Mouse (Mus musculus) forebrain, embryonic 10.5 days (tissue): Measurements from ENCODE around the gene Thsd4. TPM values are rescaled to one million over a fixed set of nuclear protein-coding genes. Genes with fewer than 3 reads are reported as not detected.

Experiments
- DNase-seq: peaks from one replicate; pipeline ENCODE4 v3.0.0-alpha.2; 2017; ENCODE audit warnings: low spot score; ENCODE audit errors: extremely low spot score
- H3K27ac ChIP-seq: fragments of 300-500 bp; sonication (generic); 2 replicates; pipeline ENCODE4 v1.5.1; 2016; ENCODE audit warnings: mild to moderate bottlenecking
- H3K27me3 ChIP-seq: fragments of 300-500 bp; sonication (generic); 2 replicates; pipeline ENCODE4 v1.6.1; 2016; ENCODE audit warnings: mild to moderate bottlenecking; ENCODE audit not compliant: poor library complexity, severe bottlenecking
- H3K36me3 ChIP-seq: fragments of 300-500 bp; sonication (generic); replicated peaks from 2 replicates; pipeline ENCODE4 v1.6.1; 2016; ENCODE audit warnings: mild to moderate bottlenecking, moderate library complexity
- H3K4me1 ChIP-seq: fragments of 300-500 bp; sonication (generic); 2 replicates; pipeline ENCODE4 v1.6.1; 2016
- H3K4me3 ChIP-seq: fragments of 300-500 bp; sonication (generic); 2 replicates; pipeline ENCODE4 v1.5.1; 2016; ENCODE audit warnings: mild to moderate bottlenecking, moderate library complexity
- H3K9me3 ChIP-seq: fragments of 300-500 bp; sonication (generic); 2 replicates; pipeline ENCODE4 v1.6.1; 2016; ENCODE audit warnings: mild to moderate bottlenecking, moderate library complexity
- WGBS: fragments of 180-500 bp; shearing (Covaris S2); methylation state at CpG from one replicate; pipeline ENCODE4 v1.1.7; 2016; 5-methylcytosine and 5-hydroxymethylcytosine counted together
- polyA plus RNA-seq: library from polyadenylated mRNA; unstranded; fragments of >200 nt; fragmentation: Nextera tagmentation; extraction: Ambion mirVana; gene quantifications from 2 replicates; pipeline ENCODE4 v1.2.1, GENCODE M21; 2016

The Thsd4 gene
- polyA plus RNA-seq, 1 experiment from 2014 or later: 3.8 TPM

DNA sequence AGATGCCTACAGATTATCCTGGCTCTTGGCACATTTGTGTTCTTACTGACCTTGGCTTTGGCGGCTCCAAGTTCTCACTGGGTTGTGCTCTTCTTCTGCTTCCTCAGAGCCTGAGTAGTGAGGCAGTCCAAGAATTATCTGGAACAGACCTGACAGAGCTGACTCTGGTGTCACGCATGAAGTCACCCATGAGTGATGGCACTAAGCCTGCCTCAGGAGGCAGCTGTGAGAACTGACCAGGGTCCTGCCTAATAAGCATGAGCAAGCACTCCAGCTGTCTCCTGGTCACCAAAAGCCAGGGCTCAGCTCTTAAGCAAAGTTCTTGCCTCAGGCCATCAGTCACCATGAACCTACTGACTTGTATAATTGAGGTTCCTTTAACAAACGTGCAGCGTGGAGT, 89.9 kb downstream of the Thsd4 start:
- WGBS: 88% methylated on average over 4 of the region's 4 CpGs
- Histone ChIP-seq H3K27me3 (no peaks in the 10 kb centered on the region), H3K4me3 (no peak overlapping the region), H3K36me3 (no peaks in the 10 kb centered on the region), H3K27ac (no peak overlapping the region), H3K4me1 (peaks cover 15% of the 10 kb centered on the region), H3K9me3 (no peaks in the 10 kb centered on the region)
- no peak for DNase-seq

DNA sequence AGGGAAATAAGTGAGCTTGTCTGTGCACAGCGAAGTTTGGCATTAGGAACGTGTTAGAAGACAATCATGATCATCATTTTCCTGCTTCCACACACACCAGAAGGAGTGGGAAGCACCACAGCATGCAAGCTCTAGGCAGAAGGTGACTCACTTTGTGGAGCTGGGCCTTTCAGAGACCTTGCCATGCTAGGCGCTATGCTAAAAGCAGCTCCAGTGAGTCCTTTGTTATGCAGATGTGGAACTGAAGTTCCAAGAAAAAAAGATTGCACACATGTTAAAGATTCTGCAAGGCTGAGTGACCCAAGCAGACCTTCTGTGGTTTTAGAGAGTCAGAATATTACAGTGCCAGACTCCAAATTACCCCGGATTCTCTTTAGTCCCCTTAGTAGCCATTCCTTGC, 91.8 kb downstream of the Thsd4 start:
- no peak for DNase-seq
- no peaks in the 10 kb centered on the region for H3K36me3 ChIP-seq
- no peaks in the 10 kb centered on the region for H3K27me3 ChIP-seq
- H3K27ac ChIP-seq: peak overlapping the region; percentile 1; the same call in 1 of the 2 replicates
- 80% methylated on average over 4 of the region's 4 CpGs for WGBS
- peaks cover 15% of the 10 kb centered on the region for H3K4me1 ChIP-seq
- no peak overlapping the region for H3K4me3 ChIP-seq
- no peaks in the 10 kb centered on the region for H3K9me3 ChIP-seq

GRCm38 (mm10) chr9:60414076-60414755, 107.6 kb downstream of the Thsd4 start:
- H3K9me3 ChIP-seq: no peaks in the 10 kb centered on the region
- DNase-seq: no peak
- peaks cover 3% of the 10 kb centered on the region; the same call in 1 of the 2 replicates for H3K27me3 ChIP-seq
- H3K36me3 ChIP-seq: no peaks in the 10 kb centered on the region
- peaks cover 42% of the 10 kb centered on the region for H3K4me1 ChIP-seq
- 42% methylated on average over 4 of the region's 4 CpGs for WGBS
- H3K27ac ChIP-seq: no peak overlapping the region
- no peak overlapping the region for H3K4me3 ChIP-seq

- peaks cover 55% of the 10 kb centered on the region for H3K4me1 ChIP-seq
- WGBS: 77% methylated on average over 17 of the region's 17 CpGs
- H3K27ac ChIP-seq: no peak overlapping the region
- H3K4me3 ChIP-seq: no peak overlapping the region
- H3K27me3 ChIP-seq: peaks cover 3% of the 10 kb centered on the region; the same call in 1 of the 2 replicates
- no peak for DNase-seq
- H3K36me3 ChIP-seq: no peaks in the 10 kb centered on the region
- no peaks in the 10 kb centered on the region for H3K9me3 ChIP-seq
Measured at GRCm38 (mm10) chr9:60410872-60411635, 110.8 kb downstream of the Thsd4 start.

- H3K4me3 ChIP-seq: no peak overlapping the region
- no peaks in the 10 kb centered on the region for H3K36me3 ChIP-seq
Measured at GRCm38 (mm10) chr9:60407374-60407773, 114.5 kb downstream of the Thsd4 start.

DNA sequence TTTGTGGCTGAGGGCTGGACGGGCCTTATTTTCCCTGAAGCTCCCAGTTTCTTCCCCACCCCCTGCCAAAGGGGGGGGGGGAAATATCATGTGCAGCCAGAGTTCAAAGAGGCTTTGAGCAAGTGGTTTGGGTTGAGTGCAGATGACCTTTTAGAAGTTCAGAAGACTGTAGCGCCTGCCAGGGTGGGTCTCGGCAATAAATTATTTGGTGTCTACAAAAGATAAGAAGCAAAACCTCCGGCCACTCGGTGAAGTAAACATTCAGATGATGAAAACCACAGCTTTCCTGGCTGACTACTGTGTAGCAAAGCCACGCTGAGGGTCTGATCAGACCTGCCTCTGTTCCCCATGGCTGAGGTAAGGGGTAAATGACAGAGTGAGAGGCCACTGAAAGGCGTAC, 116.1 kb downstream of the Thsd4 start:
- no peak for DNase-seq
- Histone ChIP-seq H3K36me3 (no peaks in the 10 kb centered on the region), H3K4me3 (no peak overlapping the region), H3K27me3 (peaks cover 2% of the 10 kb centered on the region; the same call in 1 of the 2 replicates), H3K27ac (0 out of 2 replicates have a peak overlapping the region, but pooled peaks have one; percentile 62), H3K9me3 (no peaks in the 10 kb centered on the region), H3K4me1 (peaks cover 28% of the 10 kb centered on the region)
- 81% methylated on average over 7 of the region's 7 CpGs for WGBS

More at GRCm38 (mm10) chr9:60407374-60407773, 114.5 kb downstream of the Thsd4 start:
- DNase-seq: no peak
- 0% methylated on average over 1 of the region's 1 CpGs for WGBS
- no peaks in the 10 kb centered on the region for H3K9me3 ChIP-seq
- H3K27me3 ChIP-seq: peaks cover 3% of the 10 kb centered on the region; the same call in 1 of the 2 replicates
- peaks cover 37% of the 10 kb centered on the region for H3K4me1 ChIP-seq
- H3K27ac ChIP-seq: 0 out of 2 replicates have a peak overlapping the region, but pooled peaks have one; percentile 35

DNA sequence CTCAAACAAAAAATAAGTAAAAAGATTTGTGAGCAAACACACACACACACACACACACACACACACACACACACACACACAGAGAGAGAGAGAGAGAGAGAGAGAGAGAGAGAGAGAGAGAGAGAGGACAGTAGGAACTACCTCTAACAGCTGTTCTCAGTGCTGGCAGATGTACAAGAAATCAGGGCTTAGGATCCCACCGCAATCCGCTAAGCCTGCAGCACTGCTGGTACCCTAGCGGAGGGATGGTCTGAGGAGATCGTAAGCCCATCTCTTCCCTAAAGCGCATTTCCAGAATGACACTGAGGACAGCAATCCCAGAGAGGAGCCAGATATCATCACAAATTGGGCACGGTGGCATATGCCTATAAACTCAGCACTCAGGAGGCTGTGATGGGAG, 119.2 kb downstream of the Thsd4 start:
- Histone ChIP-seq H3K27me3 (no peaks in the 10 kb centered on the region), H3K4me1 (peaks cover 25% of the 10 kb centered on the region), H3K36me3 (no peaks in the 10 kb centered on the region), H3K27ac (no peak overlapping the region), H3K4me3 (no peak overlapping the region), H3K9me3 (no peaks in the 10 kb centered on the region)
- WGBS: 92% methylated on average over 6 of the region's 6 CpGs
- no peak for DNase-seq

DNA sequence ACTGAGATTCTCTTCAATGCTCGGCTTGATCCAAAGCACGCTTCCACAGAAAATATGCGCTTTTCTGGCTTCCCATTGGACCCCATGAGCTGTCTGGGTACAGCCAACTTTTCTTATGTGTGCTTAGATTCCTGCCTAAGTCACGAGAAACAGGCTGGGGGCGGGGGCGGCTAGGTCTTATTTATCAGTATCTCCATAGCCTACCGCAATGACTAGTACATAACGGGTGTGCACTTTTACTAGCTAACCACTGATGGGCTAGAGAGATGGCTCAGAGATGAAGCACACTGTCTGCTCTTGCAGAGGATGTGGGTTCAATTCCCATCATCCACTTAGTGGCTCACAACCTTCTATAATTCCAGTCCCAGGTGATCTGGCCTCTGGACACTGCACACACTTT, 121.8 kb downstream of the Thsd4 start:
- 95% methylated on average over 8 of the region's 8 CpGs for WGBS
- H3K27ac ChIP-seq: no peak overlapping the region
- DNase-seq: no peak

GRCm38 (mm10) chr9:60398073-60398472, 123.8 kb downstream of the Thsd4 start:
- Histone ChIP-seq H3K4me3 (no peak overlapping the region), H3K36me3 (no peaks in the 10 kb centered on the region), H3K27ac (no peak overlapping the region), H3K4me1 (peaks cover 8% of the 10 kb centered on the region), H3K27me3 (no peaks in the 10 kb centered on the region), H3K9me3 (no peaks in the 10 kb centered on the region)
- no peak for DNase-seq
- 60% methylated on average over 2 of the region's 2 CpGs for WGBS

More for the DNA sequence above, 121.8 kb downstream of the Thsd4 start:
- no peaks in the 10 kb centered on the region for H3K27me3 ChIP-seq
- H3K9me3 ChIP-seq: no peaks in the 10 kb centered on the region
- H3K4me3 ChIP-seq: no peak overlapping the region
- peaks cover 8% of the 10 kb centered on the region for H3K4me1 ChIP-seq
- no peaks in the 10 kb centered on the region for H3K36me3 ChIP-seq

DNA sequence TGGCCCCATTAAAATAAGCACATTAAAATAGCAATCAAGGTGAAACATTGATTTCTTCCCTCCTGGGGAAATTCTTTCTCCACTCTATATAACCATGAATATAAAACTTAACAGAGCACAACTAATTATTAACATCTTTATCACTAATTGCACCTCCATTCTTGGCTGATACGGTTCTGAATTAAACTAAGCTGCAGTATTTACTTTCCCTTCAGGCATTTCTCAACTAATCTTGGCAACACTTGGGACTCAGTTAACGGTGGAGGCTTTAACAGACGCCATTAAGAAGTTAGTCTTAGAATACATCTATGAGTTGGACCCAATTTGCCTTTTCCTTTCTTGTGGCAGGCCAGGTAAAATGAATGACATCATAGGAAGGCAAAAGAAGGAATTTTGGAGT, 125.8 kb downstream of the Thsd4 start:
- DNase-seq: no peak
- no peaks in the 10 kb centered on the region for H3K36me3 ChIP-seq
- H3K27me3 ChIP-seq: no peaks in the 10 kb centered on the region
- 84% methylated on average over 3 of the region's 3 CpGs for WGBS
- H3K9me3 ChIP-seq: no peaks in the 10 kb centered on the region
- H3K27ac ChIP-seq: no peak overlapping the region
- H3K4me3 ChIP-seq: no peak overlapping the region
- H3K4me1 ChIP-seq: peaks cover 8% of the 10 kb centered on the region

DNA sequence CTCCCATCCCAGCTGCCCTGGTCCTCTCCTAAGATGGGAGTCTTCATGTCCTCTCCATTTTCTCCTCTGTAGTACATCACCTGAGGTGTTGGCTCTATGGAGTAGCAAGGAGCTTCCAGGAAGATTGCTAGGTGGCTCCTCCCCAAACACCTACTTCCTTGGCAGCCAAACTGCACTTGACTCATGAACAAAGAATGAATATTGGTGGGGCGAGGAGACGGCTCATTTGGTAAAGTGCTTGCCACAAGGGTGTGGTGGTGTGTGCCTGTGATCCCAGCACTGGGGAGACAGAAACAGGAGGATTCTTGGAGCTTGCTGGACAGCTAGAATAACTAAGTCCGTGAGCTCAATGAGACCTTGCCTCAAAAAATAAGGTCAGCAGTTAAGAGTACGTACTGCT, 128.9 kb downstream of the Thsd4 start:
- WGBS: 92% methylated on average over 4 of the region's 4 CpGs
- Histone ChIP-seq H3K27ac (no peak overlapping the region), H3K9me3 (no peaks in the 10 kb centered on the region), H3K27me3 (no peaks in the 10 kb centered on the region), H3K4me3 (no peak overlapping the region), H3K4me1 (peaks cover 4% of the 10 kb centered on the region), H3K36me3 (no peaks in the 10 kb centered on the region)
- DNase-seq: no peak

- WGBS: 58% methylated on average over 6 of the region's 6 CpGs
- H3K9me3 ChIP-seq: no peaks in the 10 kb centered on the region
Measured at GRCm38 (mm10) chr9:60384751-60385150, 137.1 kb downstream of the Thsd4 start.

GRCm38 (mm10) chr9:60382941-60383340, 138.9 kb downstream of the Thsd4 start:
- H3K4me1 ChIP-seq: peaks cover 21% of the 10 kb centered on the region
- no peaks in the 10 kb centered on the region for H3K9me3 ChIP-seq
- H3K27ac ChIP-seq: no peak overlapping the region
- H3K27me3 ChIP-seq: peaks cover 6% of the 10 kb centered on the region; the same call in 1 of the 2 replicates
- DNase-seq: no peak
- H3K4me3 ChIP-seq: no peak overlapping the region
- no peaks in the 10 kb centered on the region for H3K36me3 ChIP-seq
- 79% methylated on average over 4 of the region's 4 CpGs for WGBS

More at GRCm38 (mm10) chr9:60384751-60385150, 137.1 kb downstream of the Thsd4 start:
- H3K27me3 ChIP-seq: peaks cover 6% of the 10 kb centered on the region; the same call in 1 of the 2 replicates
- H3K4me1 ChIP-seq: peaks cover 21% of the 10 kb centered on the region
- no peak for DNase-seq
- no peak overlapping the region for H3K4me3 ChIP-seq
- no peaks in the 10 kb centered on the region for H3K36me3 ChIP-seq
- no peak overlapping the region for H3K27ac ChIP-seq
